Mouse (Mus musculus) MEL (cell line): ENCODE data around the gene D5Ertd579e.
A peak's percentile ranks its signal among the peaks of the same experiment; 100 is the strongest.

Source experiments
- CHD2 ChIP-seq: IDR thresholded peaks from 2 replicates; pipeline ENCODE4 v1.6.1; 2011; ENCODE audit warnings: low read length, improper control_type of control experiment
- CTCF ChIP-seq, 3 experiments: IDR thresholded peaks in 2 of 3; conservative IDR thresholded peaks in 1 of 3; 2 replicates each; pipeline ENCODE4 v1.5.1; 2011 to 2012; ENCODE audit warnings: low read length in 3 of 3, low read depth in 2 of 3, mild to moderate bottlenecking in 2 of 3, improper control_type of control experiment in 1 of 3, inconsistent platforms in 1 of 3, mixed read lengths in 1 of 3, moderate library complexity in 1 of 3; ENCODE audit not compliant: control insufficient read depth in 1 of 3, insufficient read depth in 1 of 3, poor library complexity in 1 of 3, severe bottlenecking in 1 of 3
- POLR2A ChIP-seq, 2 experiments: IDR thresholded peaks; 2 replicates each; pipeline ENCODE4 v1.6.1; 2011 to 2012; ENCODE audit warnings: low read length in 2 of 2, mild to moderate bottlenecking in 2 of 2, control low read depth in 1 of 2, improper control_type of control experiment in 1 of 2, low read depth in 1 of 2, moderate library complexity in 1 of 2; ENCODE audit not compliant: control insufficient read depth in 1 of 2, insufficient read depth in 1 of 2, poor library complexity in 1 of 2
- SIN3A ChIP-seq: IDR thresholded peaks from 2 replicates; pipeline ENCODE4 v1.6.1; 2012; ENCODE audit warnings: low read length, improper control_type of control experiment, inconsistent platforms
- USF1 ChIP-seq: IDR thresholded peaks from 2 replicates; pipeline ENCODE4 v1.6.1; 2014; ENCODE audit warnings: low read depth, mild to moderate bottlenecking, inconsistent platforms, low read length, improper control_type of control experiment, moderate library complexity

- TF ChIP-seq USF1 (no peak), SIN3A (peak; percentile 44; the same call in 1 of the 2 replicates), POLR2A (IDR thresholded peaks at IDR 0.05; ENCODE audit: control insufficient read depth in 1 of 2, insufficient read depth in 1 of 2, low read depth in 1 of 2, low read length in 2 of 2, poor library complexity in 1 of 2) (peak; percentile 47 to 67; a peak in 3 of 4 replicates), CTCF (IDR thresholded peaks at IDR 0.05 in 2 of 3, conservative IDR thresholded peaks at IDR 0.05 in 1 of 3; ENCODE audit: control insufficient read depth in 1 of 3, insufficient read depth in 1 of 3, low read depth in 2 of 3, low read length in 3 of 3, poor library complexity in 1 of 3, severe bottlenecking in 1 of 3) (peak; percentile 26 to 45 (median 39); a peak in 4 of 6 replicates), CHD2 (no peak)
These were observed 100.7 kb downstream of the D5Ertd579e start for GRCm38 (mm10) chr5:36595115-36595514.
